Mouse (Mus musculus): Measurements from ENCODE around the gene Supt5. TPM values are rescaled to one million over a fixed set of nuclear protein-coding genes. Genes with fewer than 3 reads are reported as not detected.

The Supt5 gene
- polyA plus RNA-seq, 1 experiment: 112 TPM

DNA sequence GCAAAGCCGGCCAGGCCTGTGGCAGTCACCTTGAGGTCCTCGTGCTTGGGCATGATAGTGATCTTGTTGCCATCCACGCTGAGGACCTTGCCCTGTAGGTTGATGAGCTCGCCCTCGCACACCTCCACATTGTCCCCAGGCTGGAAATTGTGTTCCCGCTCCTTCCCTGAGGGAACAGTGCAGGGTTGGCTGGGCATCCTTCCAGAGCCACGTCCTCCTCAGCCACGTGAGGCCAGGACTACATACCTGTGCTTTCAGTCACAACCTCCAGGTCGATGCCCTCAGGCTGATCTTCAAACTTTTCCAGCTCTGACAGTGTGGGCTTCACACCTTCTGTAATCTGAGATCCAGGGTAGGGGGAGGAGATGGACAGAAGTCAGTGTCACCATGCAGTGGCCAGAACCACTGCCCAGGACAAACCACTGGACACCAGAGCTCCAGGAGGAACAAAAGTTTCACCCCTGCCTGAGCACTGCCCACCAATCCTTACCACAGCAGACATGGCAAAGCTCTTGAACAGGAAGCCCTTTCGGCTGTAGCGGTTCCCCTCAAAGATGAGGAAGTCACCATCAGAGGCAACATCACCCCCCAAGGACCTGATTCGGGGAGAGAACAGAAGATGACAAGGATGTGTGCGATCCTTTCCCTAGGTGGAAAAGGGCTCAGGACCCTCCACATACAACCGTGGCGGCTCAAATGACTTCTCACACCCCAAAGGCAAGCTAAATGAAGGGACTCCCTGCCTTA lies 16.4 kb downstream of the Supt5 start:
- H3K36me3 ChIP-seq (ENCODE audit: control insufficient read depth, insufficient read depth, low read length): peaks cover 57% of the 10 kb centered on the region
- DNase-seq (ENCODE audit: low read depth in 1 of 2, low spot score in 2 of 2): no peak
- 66% methylated on average over 15 of the region's 15 CpGs for WGBS
- no peaks in the 10 kb centered on the region for H3K27me3 ChIP-seq (ENCODE audit: control insufficient read depth, insufficient read depth, low read length)
- TF ChIP-seq POLR2A (IDR thresholded peaks at IDR 0.05; ENCODE audit: low read depth, low read length) (no peak), CTCF (IDR thresholded peaks at IDR 0.05; ENCODE audit: extremely low read depth, insufficient read depth, insufficient read length, insufficient replicate concordance) (no peak)
- H3K4me3 ChIP-seq (ENCODE audit: extremely low read depth, insufficient read depth, insufficient read length): no peak overlapping the region
- H3K4me1 ChIP-seq (ENCODE audit: control insufficient read depth, insufficient read depth, insufficient read length): no peaks in the 10 kb centered on the region
- no peak overlapping the region for H3K27ac ChIP-seq (ENCODE audit: insufficient read depth, low read length)

DNA sequence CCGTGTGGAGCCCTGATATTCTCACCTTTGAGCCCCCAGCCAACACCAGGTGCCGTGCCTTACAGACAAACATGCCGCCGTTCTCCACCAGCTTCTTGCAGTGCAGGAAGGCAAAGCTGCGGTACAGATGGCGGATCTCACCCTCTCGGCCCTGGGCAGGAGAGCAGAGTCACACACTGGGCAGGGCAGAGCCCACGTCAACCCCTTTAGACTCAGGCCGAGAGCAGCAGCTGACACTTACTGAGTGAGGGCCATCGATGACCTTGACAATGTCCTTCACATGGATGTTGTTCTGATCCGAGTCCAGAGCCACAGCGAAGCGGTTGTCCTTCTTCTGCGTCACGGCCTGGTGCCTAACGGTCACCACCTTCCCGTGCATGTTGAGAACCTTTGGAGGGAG lies 19.8 kb downstream of the Supt5 start:
- no peak for DNase-seq (ENCODE audit: low read depth in 1 of 2, low spot score in 2 of 2)
- TF ChIP-seq POLR2A (IDR thresholded peaks at IDR 0.05; ENCODE audit: low read depth, low read length): no peak
- TF ChIP-seq CTCF (IDR thresholded peaks at IDR 0.05; ENCODE audit: extremely low read depth, insufficient read depth, insufficient read length, insufficient replicate concordance): no peak

DNA sequence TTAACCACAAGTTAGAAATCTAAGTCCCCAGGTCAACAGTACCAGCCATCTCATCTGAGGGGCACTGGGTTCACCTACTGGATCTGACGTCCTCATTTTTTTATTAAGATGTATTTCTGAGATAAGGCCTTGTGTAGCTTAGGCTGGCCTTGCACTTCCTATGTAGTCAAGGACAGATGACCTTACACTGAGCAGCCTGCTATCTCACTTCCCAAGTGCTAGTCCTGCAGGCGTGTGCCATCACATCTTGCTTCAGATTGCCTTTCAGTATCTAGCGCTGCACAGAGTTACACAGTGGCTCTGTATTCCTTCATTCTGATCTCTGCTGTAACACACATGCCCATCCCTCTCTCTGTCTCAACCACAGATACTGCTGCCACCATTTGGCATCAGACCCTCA lies 20.5 kb downstream of the Supt5 start:
- Histone ChIP-seq H3K27me3 (ENCODE audit: control insufficient read depth, insufficient read depth, low read length) (no peaks in the 10 kb centered on the region), H3K36me3 (ENCODE audit: control insufficient read depth, insufficient read depth, low read length) (peaks cover 59% of the 10 kb centered on the region), H3K4me3 (ENCODE audit: extremely low read depth, insufficient read depth, insufficient read length) (no peak overlapping the region), H3K27ac (ENCODE audit: insufficient read depth, low read length) (no peak overlapping the region), H3K4me1 (ENCODE audit: control insufficient read depth, insufficient read depth, insufficient read length) (no peaks in the 10 kb centered on the region)
- 85% methylated on average over 3 of the region's 3 CpGs for WGBS
- no peak for DNase-seq (ENCODE audit: low read depth in 1 of 2, low spot score in 2 of 2)
- TF ChIP-seq CTCF (IDR thresholded peaks at IDR 0.05; ENCODE audit: extremely low read depth, insufficient read depth, insufficient read length, insufficient replicate concordance): no peak
- no peak for TF ChIP-seq POLR2A (IDR thresholded peaks at IDR 0.05; ENCODE audit: low read depth, low read length)

More for the DNA sequence above, 19.8 kb downstream of the Supt5 start:
- H3K4me1 ChIP-seq (ENCODE audit: control insufficient read depth, insufficient read depth, insufficient read length): no peaks in the 10 kb centered on the region
- 95% methylated on average over 17 of the region's 17 CpGs for WGBS
- peaks cover 66% of the 10 kb centered on the region for H3K36me3 ChIP-seq (ENCODE audit: control insufficient read depth, insufficient read depth, low read length)
- H3K27ac ChIP-seq (ENCODE audit: insufficient read depth, low read length): no peak overlapping the region
- H3K4me3 ChIP-seq (ENCODE audit: extremely low read depth, insufficient read depth, insufficient read length): no peak overlapping the region
- no peaks in the 10 kb centered on the region for H3K27me3 ChIP-seq (ENCODE audit: control insufficient read depth, insufficient read depth, low read length)

DNA sequence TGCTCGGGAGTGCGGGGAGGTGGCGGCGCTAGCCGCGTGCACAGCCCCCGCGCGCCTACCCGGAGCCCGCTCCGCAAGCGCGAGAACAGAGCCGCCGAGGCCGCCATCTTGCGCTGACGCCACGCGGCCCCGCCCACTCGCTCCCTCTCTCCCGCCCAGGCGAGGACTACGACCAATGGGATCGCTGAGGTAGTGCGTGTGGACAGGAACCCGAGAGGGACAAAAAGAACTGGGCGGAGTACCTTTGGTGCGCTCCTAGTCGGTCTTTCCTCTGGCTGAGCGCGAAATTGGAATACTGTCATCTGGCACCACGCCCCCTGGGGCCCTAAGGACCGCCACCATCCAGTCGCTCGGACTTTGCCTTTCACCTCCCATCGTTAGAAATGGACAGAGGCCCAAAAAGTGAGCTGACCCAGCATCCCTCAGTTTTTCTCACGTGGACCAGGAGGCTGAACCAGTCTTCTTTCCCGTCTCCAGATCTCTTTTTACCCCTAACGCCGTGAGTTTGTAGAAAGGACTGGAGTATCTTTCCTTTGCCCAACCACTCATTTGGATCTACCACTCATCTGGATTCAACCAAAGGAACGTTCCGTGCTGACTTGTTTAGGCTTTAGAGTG lies 26.5 kb downstream of the Supt5 start, which contains the start of gene Timm50:
Timm50 (minus strand) TSS at position 147 of the 618 bp plus-strand sequence.
- under 1% methylated on average over 45 of the region's 45 CpGs for WGBS
- Histone ChIP-seq H3K36me3 (ENCODE audit: control insufficient read depth, insufficient read depth, low read length) (peaks cover 36% of the 10 kb centered on the region), H3K27ac (ENCODE audit: insufficient read depth, low read length) (no peak within 1 kb of the TSS), H3K4me3 (ENCODE audit: extremely low read depth, insufficient read depth, insufficient read length) (peak within 1 kb of the TSS; percentile 77), H3K4me1 (ENCODE audit: control insufficient read depth, insufficient read depth, insufficient read length) (peaks cover 4% of the 10 kb centered on the region; the same call in 1 of the 2 replicates), H3K27me3 (ENCODE audit: control insufficient read depth, insufficient read depth, low read length) (no peaks in the 10 kb centered on the region)
- DNase-seq (ENCODE audit: low read depth in 1 of 2, low spot score in 2 of 2): peak; percentile 85 to 97
- no peak for TF ChIP-seq CTCF (IDR thresholded peaks at IDR 0.05; ENCODE audit: extremely low read depth, insufficient read depth, insufficient read length, insufficient replicate concordance)
- no peak for TF ChIP-seq POLR2A (IDR thresholded peaks at IDR 0.05; ENCODE audit: low read depth, low read length)

DNA sequence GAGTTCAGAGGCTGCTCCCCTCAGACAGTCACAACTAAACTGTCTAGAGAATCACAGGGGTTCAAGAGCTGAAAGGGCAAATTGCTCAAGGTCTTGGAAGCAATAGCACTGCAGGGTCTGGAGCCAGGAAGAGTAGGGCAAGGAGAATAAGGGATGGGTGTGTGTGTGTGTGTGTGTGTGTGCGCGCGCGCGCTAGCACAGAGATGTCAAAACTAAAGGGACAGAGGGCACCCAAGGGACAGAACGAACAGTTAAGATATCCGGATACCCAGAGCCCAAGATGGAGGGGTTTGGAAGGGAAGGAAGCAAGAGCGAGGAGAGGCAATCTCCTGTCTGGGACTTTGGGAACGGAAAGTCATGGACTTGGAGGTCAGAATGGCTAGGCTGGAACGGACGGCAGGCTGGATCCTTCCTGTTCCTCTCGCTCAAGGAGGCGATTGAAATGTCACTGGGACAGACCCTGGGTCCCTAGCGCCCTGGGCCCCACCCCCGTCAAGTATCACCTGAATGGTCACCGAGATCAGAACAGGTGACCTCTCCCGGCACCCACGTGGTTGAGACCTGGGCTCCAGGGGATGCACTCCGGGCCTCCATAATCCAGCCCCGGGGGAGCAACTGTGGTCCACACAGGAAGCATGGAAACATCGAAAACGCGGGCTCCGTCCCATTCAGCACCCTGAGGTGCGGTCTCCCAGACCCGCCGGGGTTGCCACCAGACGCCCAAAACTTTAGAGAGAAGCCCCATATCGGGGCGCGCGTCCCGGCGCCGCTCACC lies 27.2 kb downstream of the Supt5 start:
- H3K27ac ChIP-seq (ENCODE audit: insufficient read depth, low read length): no peak overlapping the region
- no peak for DNase-seq (ENCODE audit: low read depth in 1 of 2, low spot score in 2 of 2)
- H3K4me3 ChIP-seq (ENCODE audit: extremely low read depth, insufficient read depth, insufficient read length): peak overlapping the region; percentile 73
- 5% methylated on average over 35 of the region's 35 CpGs for WGBS
- H3K36me3 ChIP-seq (ENCODE audit: control insufficient read depth, insufficient read depth, low read length): peaks cover 31% of the 10 kb centered on the region
- no peak for TF ChIP-seq POLR2A (IDR thresholded peaks at IDR 0.05; ENCODE audit: low read depth, low read length)
- TF ChIP-seq CTCF (IDR thresholded peaks at IDR 0.05; ENCODE audit: extremely low read depth, insufficient read depth, insufficient read length, insufficient replicate concordance): no peak
- H3K27me3 ChIP-seq (ENCODE audit: control insufficient read depth, insufficient read depth, low read length): no peaks in the 10 kb centered on the region
- peaks cover 4% of the 10 kb centered on the region; the same call in 1 of the 2 replicates for H3K4me1 ChIP-seq (ENCODE audit: control insufficient read depth, insufficient read depth, insufficient read length)

DNA sequence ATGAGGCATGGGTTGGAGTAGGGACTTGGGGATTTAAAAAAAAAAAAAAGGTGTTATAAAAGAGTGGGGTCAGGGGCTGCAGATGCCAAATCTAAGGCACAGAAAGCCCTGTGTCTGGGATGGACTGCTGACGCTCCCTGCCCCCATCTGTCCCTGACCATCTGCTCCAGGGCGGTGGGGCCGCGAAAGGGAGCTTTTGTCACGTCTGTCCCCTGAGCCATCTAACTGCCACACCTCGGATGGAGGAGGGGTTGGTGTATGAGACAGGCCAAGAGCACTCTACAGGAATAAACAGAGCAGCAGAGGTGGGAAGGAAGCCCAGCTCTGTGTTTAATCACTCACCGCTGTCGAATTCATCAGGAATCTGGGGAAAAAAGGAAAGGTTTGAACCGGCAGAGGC lies 28.8 kb downstream of the Supt5 start:
- Histone ChIP-seq H3K36me3 (ENCODE audit: control insufficient read depth, insufficient read depth, low read length) (peaks cover 25% of the 10 kb centered on the region), H3K27ac (ENCODE audit: insufficient read depth, low read length) (no peak overlapping the region), H3K27me3 (ENCODE audit: control insufficient read depth, insufficient read depth, low read length) (no peaks in the 10 kb centered on the region), H3K4me3 (ENCODE audit: extremely low read depth, insufficient read depth, insufficient read length) (no peak overlapping the region), H3K4me1 (ENCODE audit: control insufficient read depth, insufficient read depth, insufficient read length) (peaks cover 4% of the 10 kb centered on the region; the same call in 1 of the 2 replicates)
- TF ChIP-seq POLR2A (IDR thresholded peaks at IDR 0.05; ENCODE audit: low read depth, low read length): no peak
- no peak for TF ChIP-seq CTCF (IDR thresholded peaks at IDR 0.05; ENCODE audit: extremely low read depth, insufficient read depth, insufficient read length, insufficient replicate concordance)
- no peak for DNase-seq (ENCODE audit: low read depth in 1 of 2, low spot score in 2 of 2)
- 88% methylated on average over 9 of the region's 9 CpGs for WGBS
